Mouse (Mus musculus): ENCODE data around the gene Snapc4. TPM values are rescaled to one million over a fixed set of nuclear protein-coding genes. Genes with fewer than 3 reads are reported as not detected.
"Not testable (repeated sequence)": the region's sequence is repeated elsewhere in the genome, so short reads cannot be mapped to it uniquely, and the experiment has no call there.

The Snapc4 gene
- total RNA-seq, 4 experiments from 2014 or later = 72.9 to 86.2 (median 82.1) TPM

- not testable (repeated sequence) for DNase-seq (ENCODE audit: low spot score in 2 of 2)
These were observed 418 bp upstream of the Snapc4 start for GRCm38 (mm10) chr2:26380871-26381270.

- DNase-seq (ENCODE audit: low spot score in 2 of 2) = no peak
These were observed 8.1 kb downstream of the Snapc4 start for GRCm38 (mm10) chr2:26372396-26372795.

- no peak for DNase-seq (ENCODE audit: low spot score in 2 of 2)
These were observed 11.9 kb downstream of the Snapc4 start for GRCm38 (mm10) chr2:26368572-26368971.

GRCm38 (mm10) chr2:26367911-26368310 lies 12.5 kb downstream of the Snapc4 start:
- DNase-seq (ENCODE audit: low spot score in 2 of 2) = no peak

GRCm38 (mm10) chr2:26364738-26365465 lies 15.6 kb downstream of the Snapc4 start:
- DNase-seq (ENCODE audit: low spot score in 2 of 2) = no peak

- no peak for DNase-seq (ENCODE audit: low spot score in 2 of 2)
These were observed 17.0 kb downstream of the Snapc4 start for GRCm38 (mm10) chr2:26363481-26363880.

GRCm38 (mm10) chr2:26362991-26363390 lies 17.5 kb downstream of the Snapc4 start:
- no peak for DNase-seq (ENCODE audit: low spot score in 2 of 2)

GRCm38 (mm10) chr2:26360772-26361171 lies 19.7 kb downstream of the Snapc4 start, which contains the start of gene Card9:
TSS of gene Card9 (minus strand) at chr2:26360918.
- DNase-seq (ENCODE audit: low spot score in 2 of 2) = no peak

GRCm38 (mm10) chr2:26359983-26360382 lies 20.5 kb downstream of the Snapc4 start:
- no peak for DNase-seq (ENCODE audit: low spot score in 2 of 2)

- peak in 1 of 2 experiments; percentile 23 for DNase-seq (ENCODE audit: low spot score in 2 of 2)
These were observed 21.7 kb downstream of the Snapc4 start for GRCm38 (mm10) chr2:26358667-26359320.

- DNase-seq (ENCODE audit: low spot score in 2 of 2) = no peak
These were observed 23.0 kb downstream of the Snapc4 start for GRCm38 (mm10) chr2:26357484-26357883.

GRCm38 (mm10) chr2:26356678-26357077 lies 23.8 kb downstream of the Snapc4 start:
- no peak for DNase-seq (ENCODE audit: low spot score in 2 of 2)

GRCm38 (mm10) chr2:26356231-26356630 lies 24.2 kb downstream of the Snapc4 start:
- DNase-seq (ENCODE audit: low spot score in 2 of 2) = no peak

- DNase-seq (ENCODE audit: low spot score in 2 of 2) = no peak
These were observed 26.1 kb downstream of the Snapc4 start for GRCm38 (mm10) chr2:26354401-26354800.

- DNase-seq (ENCODE audit: low spot score in 2 of 2) = peak in 1 of 2 experiments; percentile 29
These were observed 27.1 kb downstream of the Snapc4 start for GRCm38 (mm10) chr2:26353066-26353980.

GRCm38 (mm10) chr2:26352291-26352910 lies 28.1 kb downstream of the Snapc4 start:
- peak; percentile 22 to 44 for DNase-seq (ENCODE audit: low spot score in 2 of 2)

- peak; percentile 90 to 95 for DNase-seq (ENCODE audit: low spot score in 2 of 2)
These were observed 28.8 kb downstream of the Snapc4 start, which contains the start of gene Dnlz for GRCm38 (mm10) chr2:26351358-26352290. TSS of gene Dnlz (minus strand) at chr2:26352110.

GRCm38 (mm10) chr2:26348241-26348640 lies 32.2 kb downstream of the Snapc4 start:
- no peak for DNase-seq (ENCODE audit: low spot score in 2 of 2)

GRCm38 (mm10) chr2:26342609-26343490 lies 37.6 kb downstream of the Snapc4 start:
- no peak for DNase-seq (ENCODE audit: low spot score in 2 of 2)
